Mouse (Mus musculus) adrenal gland, adult 10 weeks (tissue): ENCODE results near the gene Ndufv1. TPM values are rescaled to one million over a fixed set of nuclear protein-coding genes. Genes with fewer than 3 reads are reported as not detected.

ENCODE experiments used
- polyA plus RNA-seq: library from polyadenylated mRNA; stranded (reverse); fragments of 350-450 nt; fragmentation: Illumina TruSeq; extraction: RNeasy Lipid Tissue Mini Kit (QIAGEN cat#74804); gene quantifications from one replicate; pipeline ENCODE4 v1.2.3, GENCODE M21; 2014; ENCODE audit warnings: low read depth, low replicate concordance

Gene Ndufv1
- 6.6 TPM for polyA plus RNA-seq

GRCm38 (mm10) chr19:4012432-4013022, at the start of gene Ndufv1:
TSS of gene Ndufv1 (minus strand) at chr19:4012806.

GRCm38 (mm10) chr19:4059069-4059740, 46.6 kb upstream of the Ndufv1 start, which contains the start of gene Gstp3:
TSS of gene Gstp3 (minus strand) at chr19:4059569.

GRCm38 (mm10) chr19:4045966-4046865, 33.6 kb upstream of the Ndufv1 start, which contains the start of gene Gstp2:
TSS of gene Gstp2 (minus strand) at chr19:4046023.

GRCm38 (mm10) chr19:4037788-4038232, 25.2 kb upstream of the Ndufv1 start, which contains the start of gene Gstp1:
TSS of gene Gstp1 (minus strand) at chr19:4037985.

GRCm38 (mm10) chr19:4003112-4003511, 9.5 kb downstream of the Ndufv1 start, which contains the start of gene Doc2g:
TSS of gene Doc2g (plus strand) at chr19:4003313.

GRCm38 (mm10) chr19:4000119-4000900, 12.3 kb downstream of the Ndufv1 start, which contains the start of the genes Nudt8 and Gm49405:
TSS of gene Nudt8 (plus strand) at chr19:4000580.
TSS of gene Gm49405 (plus strand) at chr19:4000626.

GRCm38 (mm10) chr19:3992416-3992815, 20.2 kb downstream of the Ndufv1 start, which contains the start of gene Tbx10:
TSS of gene Tbx10 (plus strand) at chr19:3992752.

GRCm38 (mm10) chr19:3986334-3986733, 26.3 kb downstream of the Ndufv1 start, which contains the start of gene Acy3:
TSS of gene Acy3 (plus strand) at chr19:3986570.

GRCm38 (mm10) chr19:3972229-3972628, 40.4 kb downstream of the Ndufv1 start, which contains the start of gene Aldh3b2:
TSS of gene Aldh3b2 (plus strand) at chr19:3972328.

GRCm38 (mm10) chr19:3958470-3958869, 54.1 kb downstream of the Ndufv1 start, which contains the start of gene Aldh3b3:
TSS of gene Aldh3b3 (plus strand) at chr19:3958645.

Other genes starting within 250 kb of the Ndufv1 start
- 203 TPM for gene Kmt5b, start 245.4 kb downstream of the Ndufv1 start, polyA plus RNA-seq
- 119 TPM for gene Chka, start 161.0 kb downstream of the Ndufv1 start, polyA plus RNA-seq
- 2.0 TPM for gene Tcirg1, start 105.7 kb downstream of the Ndufv1 start, polyA plus RNA-seq
- 10.0 TPM for gene Ndufs8, start 100.0 kb downstream of the Ndufv1 start, polyA plus RNA-seq
- gene Aldh3b1, start 83.0 kb downstream of the Ndufv1 start, polyA plus RNA-seq: 9.5 TPM
- 2.3 TPM for gene Unc93b1, start 77.6 kb downstream of the Ndufv1 start, polyA plus RNA-seq
- not detected for gene Aldh3b3, start 54.2 kb downstream of the Ndufv1 start, polyA plus RNA-seq
- gene Aldh3b2, start 40.5 kb downstream of the Ndufv1 start, polyA plus RNA-seq: 0.99 TPM
- gene Acy3, start 26.2 kb downstream of the Ndufv1 start, polyA plus RNA-seq: 3.2 TPM
- gene Tbx10, start 20.1 kb downstream of the Ndufv1 start, polyA plus RNA-seq: not detected
- not detected for gene Nudt8, start 12.2 kb downstream of the Ndufv1 start, polyA plus RNA-seq
- gene Gm49405, start 12.2 kb downstream of the Ndufv1 start, polyA plus RNA-seq: not detected
- gene Doc2g, start 9.5 kb downstream of the Ndufv1 start, polyA plus RNA-seq: not detected
- 19.5 TPM for gene Gstp1, start 25.2 kb upstream of the Ndufv1 start, polyA plus RNA-seq
- 9.4 TPM for gene Gstp2, start 33.2 kb upstream of the Ndufv1 start, polyA plus RNA-seq
- gene Gstp3, start 46.8 kb upstream of the Ndufv1 start, polyA plus RNA-seq: not detected
- gene Cabp2, start 68.8 kb upstream of the Ndufv1 start, polyA plus RNA-seq: not detected
- gene Cdk2ap2, start 84.4 kb upstream of the Ndufv1 start, polyA plus RNA-seq: 1.1 TPM
- gene Pitpnm1, start 87.2 kb upstream of the Ndufv1 start, polyA plus RNA-seq: 0.87 TPM
- 1.1 TPM for gene Aip, start 113.1 kb upstream of the Ndufv1 start, polyA plus RNA-seq
- gene Gpr152, start 127.0 kb upstream of the Ndufv1 start, polyA plus RNA-seq: not detected
- gene Cabp4, start 131.2 kb upstream of the Ndufv1 start, polyA plus RNA-seq: not detected
- 31.5 TPM for gene Coro1b, start 135.8 kb upstream of the Ndufv1 start, polyA plus RNA-seq
- 3.5 TPM for gene Ptprcap, start 140.8 kb upstream of the Ndufv1 start, polyA plus RNA-seq
- gene Rps6kb2, start 150.5 kb upstream of the Ndufv1 start, polyA plus RNA-seq: 3.1 TPM
- gene Carns1, start 162.7 kb upstream of the Ndufv1 start, polyA plus RNA-seq: 0.93 TPM
- gene Tbc1d10c, start 178.5 kb upstream of the Ndufv1 start, polyA plus RNA-seq: not detected
- 103 TPM for gene Ppp1ca, start 179.3 kb upstream of the Ndufv1 start, polyA plus RNA-seq
- gene Rad9a, start 188.9 kb upstream of the Ndufv1 start, polyA plus RNA-seq: 3.1 TPM
- 0.70 TPM for gene Clcf1, start 201.4 kb upstream of the Ndufv1 start, polyA plus RNA-seq
- gene AC109138.7, start 201.6 kb upstream of the Ndufv1 start, polyA plus RNA-seq: not detected
- gene Pold4, start 219.1 kb upstream of the Ndufv1 start, polyA plus RNA-seq: not detected